Mouse (Mus musculus) heart, postnatal 36 days (tissue): ENCODE measurements around the gene Gprc5b. TPM values are rescaled to one million over a fixed set of nuclear protein-coding genes. Genes with fewer than 3 reads are reported as not detected.
A peak's percentile ranks its signal among the peaks of the same experiment; 100 is the strongest.

Experiments
- DNase-seq, 2 experiments: peaks; one replicate each; pipeline ENCODE4 v3.0.0; 2021 to 2022
- intact Hi-C: fragments of 180-260 bp; cut with DNase I; formaldehyde crosslinking; loops from one replicate; pipeline ENCODE4 v1.15.1; 2025
- total RNA-seq, 2 experiments: library from RNA; stranded (reverse); gene quantifications; 2 replicates each; pipeline ENCODE4 v1.2.3; 2021

Gene Gprc5b
- total RNA-seq, 2 experiments from 2014 or later = 14.7 to 15.6 TPM

- intact Hi-C loops = no loop called here
- DNase-seq = no peak
Measured at GRCm38 (mm10) chr7:118991341-118991884, 3.6 kb downstream of the Gprc5b start.

- intact Hi-C loops = no loop called here
- no peak for DNase-seq
Measured at GRCm38 (mm10) chr7:118990282-118990681, 4.7 kb downstream of the Gprc5b start.

GRCm38 (mm10) chr7:118989275-118989856 lies 5.6 kb downstream of the Gprc5b start:
- intact Hi-C loops = no loop called here
- DNase-seq = no peak

DNA sequence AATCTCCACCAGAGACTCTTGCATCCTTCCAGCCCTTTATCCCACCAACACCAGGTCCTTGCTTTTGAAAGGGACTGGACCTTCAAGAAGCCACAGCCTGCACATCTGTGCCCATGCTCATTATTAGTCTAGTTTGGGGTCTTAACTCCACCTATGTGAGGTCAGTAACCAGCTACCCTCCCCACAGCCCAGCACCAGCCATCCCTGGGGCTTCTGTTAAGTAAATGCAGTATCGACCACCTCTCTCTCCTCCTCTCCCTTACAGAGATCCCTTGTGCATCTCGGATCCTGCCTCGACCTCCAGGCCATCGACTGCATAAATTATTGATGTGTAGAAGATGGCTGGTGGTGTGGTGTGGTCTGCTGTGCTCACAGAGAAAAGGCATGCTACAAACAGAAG lies 8.6 kb downstream of the Gprc5b start:
- DNase-seq = no peak
- intact Hi-C loops = no loop called here

GRCm38 (mm10) chr7:118985786-118986185 lies 9.2 kb downstream of the Gprc5b start:
- DNase-seq = no peak
- intact Hi-C loops = no loop called here

DNA sequence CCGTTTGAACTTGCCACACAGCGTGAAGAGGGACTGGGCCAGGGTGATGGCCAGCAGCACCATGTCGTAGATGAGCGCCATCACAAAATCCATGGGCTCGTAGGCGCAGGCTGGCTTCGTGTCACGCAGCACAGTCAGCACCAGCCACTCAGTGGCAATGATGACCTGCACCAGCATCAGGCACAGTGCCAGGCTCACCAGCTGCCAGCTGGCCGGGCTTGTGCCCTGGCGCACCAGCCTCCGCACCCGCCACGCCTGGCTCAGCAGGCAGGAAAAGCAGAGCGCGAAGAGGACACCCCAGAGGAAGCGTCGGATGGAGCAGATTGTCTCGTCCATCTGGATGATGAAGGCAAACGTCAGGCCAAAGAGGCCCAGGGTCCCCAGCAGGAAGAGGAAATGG lies 11.1 kb downstream of the Gprc5b start:
- intact Hi-C loops = no loop called here
- DNase-seq = peak in 1 of 2 experiments; percentile 37

DNA sequence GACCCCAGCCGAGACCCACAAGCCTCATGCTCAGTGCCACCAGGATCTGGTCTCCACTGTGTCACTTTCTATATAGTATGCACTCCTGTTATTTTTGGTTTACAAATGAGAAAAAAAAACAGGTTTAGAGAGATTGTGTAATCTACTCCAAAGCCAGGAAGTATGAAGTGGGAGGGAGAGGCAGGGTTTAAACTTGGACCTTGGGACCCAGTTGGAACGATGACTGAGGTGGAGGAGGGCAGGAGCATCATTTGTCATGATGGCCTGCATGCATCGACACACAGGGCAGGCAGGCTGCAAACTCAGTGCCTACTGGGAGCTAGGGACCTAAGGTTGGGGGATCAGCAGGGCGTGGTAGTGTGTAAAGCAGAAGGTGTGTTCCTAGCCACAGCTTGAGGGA lies 12.4 kb downstream of the Gprc5b start:
- no peak for DNase-seq
- intact Hi-C loops = no loop called here

DNA sequence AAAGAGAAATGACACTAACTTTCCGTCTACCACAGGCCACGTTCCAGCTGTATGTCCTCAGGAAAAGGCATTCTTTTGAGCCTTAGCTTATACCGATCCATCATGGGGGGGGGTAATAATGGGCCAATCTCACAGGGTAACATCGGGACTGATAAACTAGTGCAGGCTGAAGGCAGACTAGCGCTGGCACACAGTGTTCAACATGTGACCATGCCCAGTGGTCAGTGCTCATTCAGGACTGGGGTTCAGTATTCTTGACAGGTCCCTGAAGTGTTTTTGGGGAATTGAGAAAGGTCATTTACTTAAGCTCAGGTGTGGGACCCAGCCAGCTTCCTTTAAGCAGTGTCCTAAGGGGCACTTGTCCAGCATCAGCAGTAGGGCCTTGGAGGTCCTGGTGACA lies 13.2 kb downstream of the Gprc5b start:
- no peak for DNase-seq
- intact Hi-C loops = no loop called here

DNA sequence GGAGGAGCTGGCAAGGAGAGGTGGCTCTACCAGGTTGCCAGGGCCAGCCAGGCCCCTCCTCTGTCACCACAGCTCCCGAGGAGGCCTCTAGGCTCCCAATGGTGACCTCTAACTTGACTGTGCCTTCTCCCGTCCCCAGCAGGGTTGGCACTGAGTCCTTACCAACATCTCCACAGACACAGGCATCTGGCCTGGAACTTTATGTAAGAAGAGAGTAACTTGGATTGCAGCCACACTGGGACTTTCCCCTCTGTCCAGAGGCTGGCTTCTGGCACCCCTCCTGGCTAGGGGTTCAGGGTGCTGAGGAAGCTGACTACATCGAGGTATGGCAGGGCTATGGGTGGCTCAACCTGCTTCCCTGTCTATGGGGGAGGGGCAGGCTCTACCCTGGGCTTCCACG lies 13.7 kb downstream of the Gprc5b start:
- peak; percentile 27 to 29 for DNase-seq
- intact Hi-C loops = no loop called here

DNA sequence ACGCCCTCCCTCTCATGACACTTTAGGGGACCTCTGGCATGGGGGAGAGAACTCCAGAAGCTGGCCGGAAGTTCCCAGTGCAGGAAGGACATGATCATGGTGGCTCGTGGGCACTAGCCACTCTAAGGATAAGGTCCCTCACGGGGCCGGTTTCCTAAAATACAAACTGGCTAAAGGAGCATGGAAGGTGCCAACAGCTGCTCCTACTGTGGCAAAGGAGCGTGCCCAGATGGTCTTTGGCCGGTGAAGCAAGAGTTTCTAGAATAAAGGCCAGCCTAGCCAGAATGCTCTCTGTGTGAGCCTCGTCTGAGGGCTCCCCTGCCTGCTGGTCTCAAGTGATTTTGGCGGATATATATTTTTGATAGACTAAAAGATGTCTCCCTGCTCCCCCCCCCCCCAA lies 15.3 kb downstream of the Gprc5b start:
- intact Hi-C loops = no loop called here
- DNase-seq = no peak

DNA sequence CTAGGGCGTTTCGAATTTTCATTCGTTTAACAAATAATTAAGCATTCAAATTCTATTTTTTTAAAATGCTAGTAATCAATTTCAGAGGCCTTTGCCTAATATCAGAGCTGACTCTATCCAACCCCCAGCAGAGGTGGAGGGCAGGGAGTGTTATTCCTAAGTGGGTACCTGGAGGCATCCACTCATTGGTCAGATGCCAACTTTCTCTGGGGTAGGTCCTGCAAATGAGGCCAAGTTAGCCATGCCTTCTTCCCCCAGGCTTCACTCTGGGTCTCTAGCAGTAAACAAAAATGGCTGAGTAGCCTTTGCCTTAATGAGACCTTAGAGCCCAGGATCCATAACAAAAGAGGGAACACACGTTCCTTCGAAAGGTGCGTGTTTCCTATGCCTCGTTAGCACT lies 15.9 kb downstream of the Gprc5b start:
- DNase-seq = no peak
- intact Hi-C loops = no loop called here

DNA sequence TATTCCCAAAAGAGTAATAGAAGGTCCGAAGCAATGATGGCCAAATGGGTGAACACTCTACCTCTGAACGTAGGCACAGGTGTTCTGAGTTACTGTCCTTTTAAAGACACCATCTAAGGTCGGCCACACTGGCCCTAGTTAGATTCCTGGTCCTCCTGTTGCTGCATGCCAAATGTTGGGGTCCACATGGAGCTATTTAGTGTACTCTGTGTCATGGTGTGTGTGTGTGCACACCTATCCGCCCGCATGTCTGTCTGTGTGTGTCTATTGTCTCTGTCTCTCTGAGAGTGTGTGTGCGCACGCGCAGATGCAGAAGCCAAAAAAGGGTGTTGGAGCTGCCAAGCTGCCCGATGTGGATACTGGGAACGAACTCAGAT lies 17.9 kb downstream of the Gprc5b start:
- intact Hi-C loops = loop anchor here (2.0 kb wide), 1 partner anchor 18 kb away; the partner anchor contains the start of gene Gprc5b
- DNase-seq = no peak

DNA sequence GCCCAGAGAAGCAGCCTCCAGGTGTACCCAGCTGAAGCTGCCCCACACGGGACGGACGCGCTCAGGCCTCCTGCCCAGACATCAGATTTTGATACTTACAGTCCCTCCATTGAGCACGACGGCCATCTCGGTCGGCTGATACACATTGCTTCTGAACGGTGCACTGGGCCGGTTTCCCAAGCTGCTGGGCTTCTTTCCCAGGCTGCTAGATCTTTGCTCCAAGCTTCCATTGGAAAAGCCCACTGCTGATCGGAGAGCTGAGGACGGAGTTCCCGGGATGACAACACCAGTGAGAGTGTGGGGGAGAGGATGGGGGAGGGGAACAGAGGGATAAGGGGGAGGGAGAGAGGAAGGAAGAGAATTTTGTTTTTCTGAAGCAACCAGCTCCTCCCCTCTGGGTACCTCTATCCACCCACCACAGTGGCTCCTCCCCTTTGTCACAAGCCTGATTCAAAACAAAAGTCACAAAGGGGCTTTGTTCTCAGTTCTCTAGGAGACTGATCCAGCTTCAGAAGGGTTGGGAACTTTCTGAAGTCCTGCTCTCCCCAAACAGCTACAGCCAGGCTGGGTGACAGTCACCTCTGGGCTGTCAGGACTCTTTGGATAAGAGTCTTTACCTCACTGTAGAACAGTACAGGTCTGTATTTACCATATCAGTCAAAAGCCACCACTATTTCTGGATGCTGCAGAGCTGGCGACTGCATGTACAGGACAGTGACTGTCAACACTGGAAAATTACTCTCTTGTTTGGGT lies 18.4 kb downstream of the Gprc5b start:
- intact Hi-C loops = loop anchor here (2.0 kb wide), 1 partner anchor 18 kb away; the partner anchor contains the start of gene Gprc5b
- peak; percentile 69 to 79 for DNase-seq

GRCm38 (mm10) chr7:118975837-118976236 lies 19.2 kb downstream of the Gprc5b start:
- intact Hi-C loops = loop anchor here (2.0 kb wide), 1 partner anchor 19 kb away; the partner anchor contains the start of gene Gprc5b
- no peak for DNase-seq

GRCm38 (mm10) chr7:118973377-118973776 lies 21.6 kb downstream of the Gprc5b start:
- intact Hi-C loops = no loop called here
- no peak for DNase-seq

DNA sequence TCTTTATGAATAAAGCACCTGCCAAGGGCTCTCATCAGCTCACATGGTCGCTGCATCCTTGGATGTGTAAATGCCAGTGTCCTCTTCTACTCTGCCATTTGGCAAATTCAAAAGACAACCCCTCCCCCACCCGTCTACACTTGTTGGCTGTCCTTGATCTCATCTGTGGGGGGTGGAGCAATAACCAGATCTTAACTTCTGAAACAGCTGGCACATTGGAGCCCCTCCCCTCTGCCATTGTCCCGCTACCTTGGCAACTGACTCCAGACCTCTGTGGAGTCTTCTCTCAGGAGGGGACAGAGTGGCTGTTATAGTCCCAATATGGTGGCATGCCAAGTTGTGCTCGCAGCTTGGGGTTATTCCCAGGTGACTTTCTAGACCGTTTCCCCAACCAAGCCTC lies 22.7 kb downstream of the Gprc5b start:
- intact Hi-C loops = no loop called here
- no peak for DNase-seq

DNA sequence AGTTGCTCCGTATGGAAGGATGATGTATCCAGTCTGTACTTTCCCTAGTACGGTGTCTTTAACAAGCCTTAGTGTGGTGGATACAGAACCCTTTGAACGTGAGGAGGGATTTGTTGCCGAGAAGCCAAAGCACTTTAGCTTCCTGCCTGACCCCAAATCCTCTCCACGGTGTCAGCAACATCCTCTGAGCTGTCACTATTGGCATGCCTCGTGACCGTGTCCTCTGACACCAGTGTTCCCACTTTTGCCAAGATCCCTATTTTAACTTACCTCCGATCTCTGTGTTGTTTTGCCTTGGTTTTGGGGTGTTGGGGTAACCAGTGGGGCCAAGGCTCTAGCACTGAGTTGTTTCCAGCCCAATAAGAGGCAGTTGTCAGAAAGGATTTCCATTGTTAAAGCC lies 23.5 kb downstream of the Gprc5b start:
- DNase-seq = no peak
- intact Hi-C loops = no loop called here

DNA sequence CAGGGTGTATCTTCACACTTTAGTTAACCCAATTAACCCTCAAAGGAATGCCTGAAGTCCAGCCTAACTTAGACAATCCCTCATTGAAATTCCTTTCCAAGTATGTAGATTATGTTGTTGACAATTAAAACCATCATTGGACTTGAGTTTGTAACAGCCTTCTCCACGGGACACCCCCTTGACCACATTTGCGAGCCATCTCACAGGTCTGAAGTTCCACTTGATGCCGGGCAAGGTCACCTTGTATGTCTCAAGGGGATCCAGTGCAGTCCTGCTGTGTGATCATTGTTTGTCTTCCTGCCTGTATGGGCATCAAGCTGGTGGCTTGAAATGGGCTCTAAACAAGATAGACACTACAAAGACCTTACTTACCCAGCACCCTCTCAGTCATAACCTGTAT lies 26.1 kb downstream of the Gprc5b start:
- intact Hi-C loops = no loop called here
- no peak for DNase-seq

DNA sequence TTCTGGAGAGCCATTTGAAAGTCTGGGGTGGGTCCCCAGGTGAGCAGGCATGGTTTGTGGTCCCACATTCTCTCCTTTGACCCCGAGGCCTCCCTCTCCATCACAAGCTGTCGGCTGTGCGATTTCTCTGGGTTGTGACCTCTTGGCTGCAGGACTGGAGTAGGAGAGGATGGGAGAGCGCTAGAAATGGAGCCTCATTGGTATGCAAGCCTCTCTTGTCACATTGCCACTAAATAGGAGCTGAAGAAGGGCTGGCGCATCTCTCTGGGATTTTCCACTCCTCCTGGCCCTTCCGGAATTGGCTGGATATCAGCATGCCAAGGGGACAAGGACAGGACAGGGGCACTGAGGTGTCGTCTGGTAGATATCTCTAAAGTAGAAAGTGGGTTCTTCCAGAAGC lies 29.8 kb downstream of the Gprc5b start:
- intact Hi-C loops = no loop called here
- no peak for DNase-seq

DNA sequence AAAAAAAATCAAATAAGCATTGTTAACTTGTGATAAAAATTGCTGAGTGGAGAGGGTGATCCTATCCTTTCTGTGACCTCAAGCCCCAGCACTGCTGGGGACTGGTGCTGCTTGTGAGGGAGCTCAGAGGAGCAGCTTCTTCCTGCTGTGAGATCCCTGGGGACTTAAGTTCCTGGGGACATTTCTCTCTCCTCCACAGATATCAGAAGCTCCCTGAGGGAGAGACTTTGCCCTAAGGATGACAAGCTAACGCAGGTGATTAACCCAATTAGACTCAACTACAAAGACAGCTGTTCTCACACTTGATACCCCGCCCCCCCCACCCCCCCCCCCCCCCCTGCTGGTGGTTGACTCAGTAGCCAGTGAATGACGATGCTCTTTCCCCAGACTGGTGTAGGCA lies 30.2 kb downstream of the Gprc5b start:
- DNase-seq = no peak
- intact Hi-C loops = no loop called here

GRCm38 (mm10) chr7:118959209-118959608 lies 35.8 kb downstream of the Gprc5b start:
- no peak for DNase-seq
- intact Hi-C loops = no loop called here

- intact Hi-C loops = no loop called here
- DNase-seq = no peak
Measured at GRCm38 (mm10) chr7:118956616-118957246, 38.3 kb downstream of the Gprc5b start.
